Mouse (Mus musculus) small intestine, adult 2 months (tissue): ENCODE data around the gene Romo1. TPM values are rescaled to one million over a fixed set of nuclear protein-coding genes. Genes with fewer than 3 reads are reported as not detected.
"Not testable (repeated sequence)": the region's sequence is repeated elsewhere in the genome, so short reads cannot be mapped to it uniquely, and the experiment has no call there.

Experiments
- H3K27ac ChIP-seq: fragments of 200-500 bp; 2 replicates; pipeline ENCODE4 v1.5.1; 2012; ENCODE audit warnings: low read depth, low read length, control low read depth, inconsistent platforms; ENCODE audit not compliant: insufficient read depth
- H3K27me3 ChIP-seq: fragments of 200-500 bp; 2 replicates; pipeline ENCODE4 v1.6.1; 2012; ENCODE audit warnings: mild to moderate bottlenecking, moderate library complexity, low read length, inconsistent platforms; ENCODE audit not compliant: control insufficient read depth, insufficient read depth
- H3K36me3 ChIP-seq: fragments of 200-500 bp; 2 replicates; pipeline ENCODE4 v1.6.1; 2012; ENCODE audit warnings: mild to moderate bottlenecking, low read length, control low read depth, inconsistent platforms; ENCODE audit not compliant: control insufficient read depth, insufficient read depth
- H3K4me1 ChIP-seq: fragments of 200-500 bp; 2 replicates; pipeline ENCODE4 v1.6.1; 2012; ENCODE audit warnings: low read length, inconsistent platforms, mixed read lengths; ENCODE audit not compliant: control insufficient read depth, insufficient read depth, insufficient read length
- H3K4me3 ChIP-seq: fragments of 200-500 bp; 2 replicates; pipeline ENCODE4 v1.5.1; 2012; ENCODE audit warnings: low read depth, mild to moderate bottlenecking, control low read depth, inconsistent platforms, low read length, moderate library complexity
- CTCF ChIP-seq: fragments of 200-500 bp; IDR thresholded peaks from 2 replicates; pipeline ENCODE4 v1.5.1; 2012; ENCODE audit warnings: low read depth, mild to moderate bottlenecking, control low read depth, inconsistent platforms, low read length, moderate library complexity, mixed read lengths; ENCODE audit not compliant: insufficient replicate concordance, insufficient read length; ENCODE audit errors: extremely low read depth
- POLR2A ChIP-seq: fragments of 200-500 bp; IDR thresholded peaks from 2 replicates; pipeline ENCODE4 v1.6.1; 2012; ENCODE audit warnings: low read depth, mild to moderate bottlenecking, control low read depth, inconsistent platforms, low read length, moderate library complexity
- WGBS: fragments of 180-500 bp; shearing (Covaris S2); methylation state at CpG from one replicate; pipeline ENCODE4 v1.1.7; 2018; 5-methylcytosine and 5-hydroxymethylcytosine counted together
- polyA plus RNA-seq: library from polyadenylated mRNA; depleted of rRNA; stranded (reverse); fragments of >200 nt; gene quantifications from 2 replicates; pipeline ENCODE4 v1.2.3, GENCODE M21; 2012

Romo1 gene
- polyA plus RNA-seq, 1 experiment = 200 TPM

- TF ChIP-seq POLR2A = peak; percentile 89
- TF ChIP-seq CTCF = peak; percentile 38; the same call in 1 of the 2 replicates
- H3K27me3 ChIP-seq = no peaks in the 10 kb centered on the region
These were observed 36.4 kb downstream of the Romo1 start, which contains the start of gene Rbm39 for GRCm38 (mm10) chr2:156180094-156180821. Gene Rbm39, minus strand, starts transcription at chr2:156180238.

GRCm38 (mm10) chr2:156180824-156181590 is 37.2 kb downstream of the Romo1 start:
- H3K4me3 ChIP-seq = peak overlapping the region; percentile 62
- peak overlapping the region; percentile 82 for H3K27ac ChIP-seq
- WGBS = 10% methylated on average over 8 of the region's 8 CpGs
- peaks cover 14% of the 10 kb centered on the region for H3K36me3 ChIP-seq
- peaks cover 6% of the 10 kb centered on the region; the same call in 1 of the 2 replicates for H3K4me1 ChIP-seq
- TF ChIP-seq CTCF (no peak), POLR2A (no peak)
- H3K27me3 ChIP-seq = no peaks in the 10 kb centered on the region

More at GRCm38 (mm10) chr2:156180094-156180821, 36.4 kb downstream of the Romo1 start, which contains the start of gene Rbm39:
- Histone ChIP-seq H3K4me1 (peaks cover 6% of the 10 kb centered on the region; the same call in 1 of the 2 replicates), H3K36me3 (peaks cover 18% of the 10 kb centered on the region), H3K4me3 (peak within 1 kb of the TSS; percentile 99), H3K27ac (peak within 1 kb of the TSS; percentile 93)
- under 1% methylated on average over 47 of the region's 47 CpGs for WGBS

- WGBS = 90% methylated on average over 2 of the region's 2 CpGs
- no peaks in the 10 kb centered on the region for H3K27me3 ChIP-seq
- TF ChIP-seq POLR2A (no peak), CTCF (no peak)
- no peak overlapping the region for H3K27ac ChIP-seq
- peaks cover 14% of the 10 kb centered on the region for H3K36me3 ChIP-seq
- no peak overlapping the region for H3K4me3 ChIP-seq
- peaks cover 6% of the 10 kb centered on the region; the same call in 1 of the 2 replicates for H3K4me1 ChIP-seq
These were observed 37.8 kb downstream of the Romo1 start for GRCm38 (mm10) chr2:156181592-156181991.

GRCm38 (mm10) chr2:156189241-156189640 is 45.4 kb downstream of the Romo1 start:
- H3K27me3 ChIP-seq, H3K4me1 ChIP-seq, H3K4me3 ChIP-seq, H3K36me3 ChIP-seq: not testable (repeated sequence)
- peak overlapping the region; percentile 93 for H3K27ac ChIP-seq
- 81% methylated on average over 7 of the region's 7 CpGs for WGBS

- H3K4me1 ChIP-seq = peaks cover 3% of the 10 kb centered on the region; the same call in 1 of the 2 replicates
- WGBS = 66% methylated on average over 14 of the region's 14 CpGs
- peak overlapping the region; percentile 17; the same call in 1 of the 2 replicates for H3K4me3 ChIP-seq
- TF ChIP-seq CTCF (no peak), POLR2A (0 out of 2 replicates have a peak, but pooled peaks have one; percentile 32)
- no peaks in the 10 kb centered on the region for H3K27me3 ChIP-seq
- no peaks in the 10 kb centered on the region for H3K36me3 ChIP-seq
- H3K27ac ChIP-seq = peak overlapping the region; percentile 93
These were observed 46.4 kb downstream of the Romo1 start for GRCm38 (mm10) chr2:156190004-156190896.

- WGBS = 93% methylated on average over 2 of the region's 2 CpGs
- Histone ChIP-seq H3K4me1 (peaks cover 3% of the 10 kb centered on the region; the same call in 1 of the 2 replicates), H3K27me3 (no peaks in the 10 kb centered on the region), H3K4me3 (no peak overlapping the region), H3K36me3 (no peaks in the 10 kb centered on the region), H3K27ac (no peak overlapping the region)
- TF ChIP-seq POLR2A = no peak
These were observed 47.7 kb downstream of the Romo1 start for GRCm38 (mm10) chr2:156191540-156191939.
